In genomic region chr6:56905486-56905885, GRCm38 (mm10) we compare ENCODE assay signal across 20 mouse cellular contexts. TPM values are rescaled to one million over a fixed set of nuclear protein-coding genes. Genes with fewer than 3 reads are reported as not detected.
"Had no signal": no experiment of that assay in that cellular context is flagged by ENCODE, and none has a peak within 500 bp of the region (broad histone marks: within the 10 kb centered on the region; RNA-seq: fewer than 3 reads in every experiment).

No protein-coding gene starts in this region.

- H3K27ac ChIP-seq: kidney, embryonic 15.5 days; limb, embryonic 10.5 days; limb, embryonic 13.5 days; lung, embryonic 15.5 days; midbrain, embryonic 10.5 days; midbrain, embryonic 15.5 days; neural tube, embryonic 12.5 days had no signal

- H3K27me3 ChIP-seq: kidney, embryonic 15.5 days; limb, embryonic 13.5 days; lung, embryonic 15.5 days; megakaryocyte, embryonic 14.5 days; midbrain, embryonic 15.5 days; neural tube, embryonic 12.5 days; neural tube, embryonic 15.5 days had no signal

- H3K4me2 ChIP-seq: kidney, embryonic 15.5 days; limb, embryonic 13.5 days; lung, embryonic 15.5 days; midbrain, embryonic 15.5 days; neural tube, embryonic 12.5 days; neural tube, embryonic 15.5 days had no signal

- H3K9me3 ChIP-seq: kidney, embryonic 15.5 days; limb, embryonic 10.5 days; limb, embryonic 13.5 days; lung, embryonic 15.5 days; megakaryocyte, embryonic 14.5 days; midbrain, embryonic 10.5 days; midbrain, embryonic 15.5 days; neural tube, embryonic 12.5 days; neural tube, embryonic 15.5 days had no signal

- H3K4me3 ChIP-seq: kidney, embryonic 15.5 days; limb, embryonic 10.5 days; limb, embryonic 13.5 days; lung, embryonic 15.5 days; midbrain, embryonic 10.5 days; midbrain, embryonic 15.5 days; neural tube, embryonic 12.5 days; neural tube, embryonic 15.5 days had no signal

- H3K36me3 ChIP-seq: kidney, embryonic 15.5 days; limb, embryonic 10.5 days; limb, embryonic 13.5 days; lung, embryonic 15.5 days; midbrain, embryonic 10.5 days; midbrain, embryonic 15.5 days; neural tube, embryonic 12.5 days; neural tube, embryonic 15.5 days had no signal

- DNase-seq: lung, adult 18-20 months; lung, postnatal 10 days; lung, postnatal 36 days; right cerebral cortex, adult 18-20 months; right cerebral cortex, postnatal 14 days; right cerebral cortex, postnatal 4 days; thymus, adult 2 months; thymus, postnatal 14 days; thymus, postnatal 4 days had no signal

- ATAC-seq: intestine, postnatal 0 days; midbrain, embryonic 15.5 days had no signal

- H3K9ac ChIP-seq: kidney, embryonic 15.5 days; limb, embryonic 13.5 days; lung, embryonic 15.5 days; midbrain, embryonic 15.5 days; neural tube, embryonic 12.5 days; neural tube, embryonic 15.5 days had no signal

RNA-seq across cellular contexts. Expression of gene Vmn1r4, which starts 18.3 kb away (rescaled TPM):
- polyA plus RNA-seq: stomach, embryonic 14.5 days had no signal
